Mouse (Mus musculus) liver, adult 2 months (tissue): ENCODE data around the gene Nuak2.

Experiments used
- CTCF ChIP-seq: fragments of 200-500 bp; IDR thresholded peaks from 2 replicates; pipeline ENCODE4 v1.5.1; 2011; ENCODE audit warnings: low read depth, low read length, control low read depth
- POLR2A ChIP-seq: fragments of 200-500 bp; IDR thresholded peaks from 2 replicates; pipeline ENCODE4 v1.6.1; 2011; ENCODE audit warnings: low read length, control low read depth; ENCODE audit not compliant: insufficient read depth; ENCODE audit errors: extremely low read depth

DNA sequence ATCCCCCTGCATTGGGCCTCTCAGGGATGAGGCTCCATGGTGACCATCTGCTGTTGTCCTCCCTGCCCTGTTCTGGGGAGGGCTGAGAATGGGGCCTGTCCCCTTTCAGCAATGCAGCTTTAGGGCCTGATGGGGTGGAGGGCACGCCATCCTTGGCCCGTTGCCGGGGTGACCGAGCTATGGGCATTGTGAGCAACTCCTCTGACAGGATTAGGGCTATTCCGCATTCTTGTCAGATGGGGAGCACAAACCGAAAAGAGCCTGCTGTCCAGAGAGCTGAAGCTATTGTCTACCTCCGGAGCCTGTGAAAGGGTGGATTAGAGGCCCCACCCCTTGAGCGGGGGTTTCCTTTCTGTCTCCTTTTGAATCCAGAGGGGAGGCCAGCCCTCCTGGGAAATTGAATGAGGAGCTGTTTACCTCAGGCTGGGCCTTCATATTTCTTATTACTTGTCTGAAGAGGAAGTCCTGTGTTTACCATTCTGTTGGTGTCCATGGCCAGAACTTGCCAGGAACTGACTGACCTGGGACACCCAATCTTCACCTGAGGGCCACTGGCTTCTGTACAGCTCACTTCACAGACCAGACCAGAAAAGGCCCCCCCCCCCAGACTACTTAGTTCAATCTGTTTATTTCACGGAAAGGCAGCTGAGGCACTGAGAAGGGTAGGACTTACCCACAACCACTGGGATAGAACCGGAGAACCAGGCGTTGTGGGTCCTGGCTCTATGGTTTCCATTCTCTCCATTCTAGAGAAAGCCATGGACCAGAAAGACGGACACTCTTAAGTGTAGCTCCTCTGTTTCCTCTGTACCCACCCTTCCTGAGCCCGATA, 7.0 kb downstream of the Nuak2 start:
- no peak for TF ChIP-seq CTCF
- no peak for TF ChIP-seq POLR2A
